Comparison of ENCODE assay signal across 8 mouse cellular contexts in the genomic region with DNA sequence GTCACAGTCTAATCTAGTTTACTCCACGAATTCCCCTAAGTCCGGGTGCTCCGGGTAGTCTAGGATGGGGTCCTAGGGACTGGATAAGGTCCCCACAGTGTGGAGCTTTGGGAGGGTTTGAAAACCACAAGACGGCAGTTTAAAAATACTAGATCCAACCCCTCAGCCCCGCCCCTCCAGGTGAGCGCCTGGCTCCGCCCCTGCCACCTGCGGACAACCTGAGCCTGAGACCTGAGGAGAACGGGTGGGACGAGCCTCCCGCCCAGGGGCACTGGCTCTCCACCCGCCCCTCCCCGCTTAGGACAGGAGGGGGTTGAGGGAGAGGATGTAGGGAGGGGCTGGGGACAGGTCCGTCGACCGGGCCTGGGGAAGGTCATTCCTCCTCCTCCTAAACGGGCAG. TPM values are rescaled to one million over a fixed set of nuclear protein-coding genes. Genes with fewer than 3 reads are reported as not detected.
A peak's percentile ranks its signal among the peaks of the same experiment; 100 is the strongest.
DNase-seq lines count a peak whose midpoint lies in the region; TF ChIP-seq lines count a peak whose summit lies in the region.

No protein-coding gene starts in this region.

- peak; percentile 37 to 54 for DNase-seq in urinary bladder, adult 18-20 months (ENCODE audit: low spot score in 2 of 2)
- no peak for DNase-seq in urinary bladder, postnatal 4 days (ENCODE audit: low spot score in 2 of 2)
- peak; percentile 83 for DNase-seq in kidney, adult 11 months
- peak; percentile 64 for DNase-seq in lung, adult 2 months
- peak; percentile 77 for DNase-seq in yolk sac, embryonic 10.5 days (ENCODE audit: low spot score)
- no peak for DNase-seq in embryo, embryonic 10.5 days (ENCODE audit: low spot score)
- no peak for DNase-seq in frontal cortex, postnatal 10 days (ENCODE audit: low spot score in 2 of 2)
- no peak for DNase-seq in adrenal gland, postnatal 25 days

- no peak for TF ChIP-seq POLR2A in lung, adult 2 months (IDR thresholded peaks at IDR 0.05; ENCODE audit: borderline replicate concordance, extremely low read depth, low read depth, low read length)

- no peak overlapping the region for H3K4me3 ChIP-seq in lung, adult 2 months (replicated peaks; ENCODE audit: extremely low read depth, low read depth, low read length)

- peaks cover 3% of the 10 kb centered on the region; the same call in 1 of the 2 replicates for H3K4me1 ChIP-seq in lung, adult 2 months (ENCODE audit: control insufficient read depth, insufficient read depth, low read length)

- WGBS in lung, adult 2 months, result 21% methylated on average over 17 of the region's 17 CpGs

- TF ChIP-seq CTCF in lung, adult 2 months (IDR thresholded peaks at IDR 0.05; ENCODE audit: insufficient read depth, low read length), result no peak

RNA-seq across cellular contexts. Expression of a gene that starts 6.7 kb away (rescaled TPM):
- 27.6 and 27.7 TPM in 2 replicates for polyA plus RNA-seq in lung, adult 2 months (2012; rRNA removed)
- 0.18 TPM in 1 of 2 replicates, not detected in the other for total RNA-seq in adrenal gland, postnatal 25 days (2021)

RNA-seq across cellular contexts. Expression of a gene that starts 8.0 kb away (rescaled TPM):
- 103 and 104 TPM in 2 replicates for polyA plus RNA-seq in lung, adult 2 months (2012; rRNA removed)
- total RNA-seq in adrenal gland, postnatal 25 days (2021), result 44.6 and 51.8 TPM in 2 replicates

RNA-seq across cellular contexts. Expression of a gene that starts 18.0 kb away (rescaled TPM):
- 86.4 and 104 TPM in 2 replicates for polyA plus RNA-seq in lung, adult 2 months (2012; rRNA removed)
- total RNA-seq in adrenal gland, postnatal 25 days (2021), result 70.4 and 110 TPM in 2 replicates

RNA-seq across cellular contexts. Expression of a gene that starts 18.0 kb away (rescaled TPM):
- 60.1 and 87.9 TPM in 2 replicates for polyA plus RNA-seq in lung, adult 2 months (2012; rRNA removed)
- 116 and 128 TPM in 2 replicates for total RNA-seq in adrenal gland, postnatal 25 days (2021)

RNA-seq across cellular contexts. Expression of a gene that starts 32.0 kb away (rescaled TPM):
- 2.7 and 3.3 TPM in 2 replicates for polyA plus RNA-seq in lung, adult 2 months (2012; rRNA removed)
- 0.82 and 1.4 TPM in 2 replicates for total RNA-seq in adrenal gland, postnatal 25 days (2021)

Comparison
In these comparisons a context has a peak if more than half of its experiments do, and no peak if none do; other contexts are left out.
1. DNase-seq: peak in urinary bladder, adult 18-20 months (2 of 2), kidney, adult 11 months (single experiment), lung, adult 2 months (single experiment) and yolk sac, embryonic 10.5 days (single experiment); none in urinary bladder, postnatal 4 days (0 of 2), embryo, embryonic 10.5 days (single experiment), frontal cortex, postnatal 10 days (0 of 2) and adrenal gland, postnatal 25 days (single experiment).